Comparison of ENCODE assay signal across 26 mouse cellular contexts in the genomic region with DNA sequence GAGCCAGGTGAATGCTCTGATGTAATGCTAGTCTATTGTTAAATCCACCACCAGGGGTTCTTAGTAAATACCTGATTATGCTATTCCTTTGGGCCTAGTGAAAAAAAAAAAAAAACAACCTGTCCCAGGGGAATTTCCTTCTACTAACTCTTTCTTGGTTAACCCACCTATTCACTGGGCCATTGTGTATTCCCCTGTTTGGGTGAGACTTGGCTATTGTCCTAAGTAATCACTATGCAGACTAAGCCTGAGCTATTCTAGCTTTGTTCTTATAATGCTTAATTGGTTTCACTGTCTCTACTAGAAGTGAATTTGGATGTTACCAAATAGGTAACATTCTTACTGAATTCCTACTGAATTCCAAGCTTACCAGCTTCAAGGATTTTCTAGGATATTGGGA.
"Had no signal": no experiment of that assay in that cellular context is flagged by ENCODE, and none has a peak within 500 bp of the region (broad histone marks: within the 10 kb centered on the region; RNA-seq: fewer than 3 reads in every experiment).

No protein-coding gene starts in this region.

- H3K9me3 ChIP-seq: heart, embryonic 12.5 days; hindbrain, embryonic 10.5 days; hindbrain, embryonic 13.5 days; hindbrain, embryonic 15.5 days; intestine, embryonic 15.5 days; limb, embryonic 10.5 days; limb, embryonic 12.5 days; liver, embryonic 12.5 days had no signal

- DNase-seq: gastrocnemius, adult 2 months; gastrocnemius, postnatal 14 days; gastrocnemius, postnatal 36 days; heart, adult 11 months; heart, adult 2 months; heart, postnatal 10 days; heart, postnatal 4 days; kidney, adult 18-20 months; kidney, adult 8-10 months; kidney, postnatal 10 days; kidney, postnatal 25 days; kidney, postnatal 4 days; liver had no signal

- H3K4me1 ChIP-seq: heart, embryonic 12.5 days; hindbrain, embryonic 10.5 days; hindbrain, embryonic 13.5 days; hindbrain, embryonic 15.5 days; intestine, embryonic 15.5 days; limb, embryonic 10.5 days; limb, embryonic 12.5 days; liver, embryonic 12.5 days had no signal

- ATAC-seq: hindbrain, postnatal 0 days; intestine, embryonic 15.5 days; intestine, postnatal 0 days; liver, embryonic 12.5 days had no signal

- H3K27me3 ChIP-seq: heart, embryonic 12.5 days; hindbrain, embryonic 13.5 days; hindbrain, embryonic 15.5 days; intestine, embryonic 15.5 days; limb, embryonic 12.5 days; liver, embryonic 12.5 days had no signal

- H3K9ac ChIP-seq: heart, embryonic 12.5 days; hindbrain, embryonic 13.5 days; hindbrain, embryonic 15.5 days; intestine, embryonic 15.5 days; limb, embryonic 12.5 days; liver, embryonic 12.5 days; liver, embryonic 14.5 days had no signal

- H3K36me3 ChIP-seq: heart, embryonic 12.5 days; hindbrain, embryonic 10.5 days; hindbrain, embryonic 13.5 days; hindbrain, embryonic 15.5 days; intestine, embryonic 15.5 days; limb, embryonic 10.5 days; limb, embryonic 12.5 days; liver, embryonic 12.5 days had no signal

- H3K4me3 ChIP-seq: gastrocnemius, adult 2 months; heart, adult 2 months; heart, embryonic 12.5 days; hindbrain, embryonic 10.5 days; hindbrain, embryonic 13.5 days; hindbrain, embryonic 15.5 days; intestine, embryonic 15.5 days; layer of hippocampus, adult 2 months; left cerebral cortex, adult 2 months; limb, embryonic 10.5 days; limb, embryonic 12.5 days; liver, embryonic 12.5 days had no signal

- H3K27ac ChIP-seq: gastrocnemius, adult 2 months; heart, adult 2 months; hindbrain, embryonic 10.5 days; hindbrain, embryonic 13.5 days; hindbrain, embryonic 15.5 days; hindbrain, postnatal 0 days; intestine, embryonic 15.5 days; layer of hippocampus, adult 2 months; left cerebral cortex, adult 2 months; limb, embryonic 10.5 days; limb, embryonic 12.5 days; liver, embryonic 12.5 days; liver, embryonic 14.5 days had no signal
